Mouse (Mus musculus) subcutaneous adipose tissue, adult 2 months (tissue): ENCODE results near the gene Odam. TPM values are rescaled to one million over a fixed set of nuclear protein-coding genes. Genes with fewer than 3 reads are reported as not detected.

ENCODE experiments used
- polyA plus RNA-seq: library from polyadenylated mRNA; depleted of rRNA; stranded (reverse); fragments of >200 nt; gene quantifications from 2 replicates; pipeline ENCODE4 v1.2.3, GENCODE M21; 2012; ENCODE audit warnings: low replicate concordance; rRNA removed

The Odam gene
- polyA plus RNA-seq: not detected in 2 replicates

GRCm38 (mm10) chr5:87884729-87885128 is at the start of gene Odam:
Odam (plus strand) TSS chr5:87885029.

GRCm38 (mm10) chr5:87925372-87925771 is 40.5 kb downstream of the Odam start, which contains the start of gene Csn3:
Csn3 (plus strand) TSS chr5:87925579.

Other genes starting within 250 kb of the Odam start
- gene Csn1s1, start 218.8 kb upstream of the Odam start, polyA plus RNA-seq: not detected in 2 replicates
- gene Csn2, start 185.4 kb upstream of the Odam start, polyA plus RNA-seq: not detected in 2 replicates
- not detected in 2 replicates for gene Csn1s2a, start 110.5 kb upstream of the Odam start, polyA plus RNA-seq
- gene Csn1s2b, start 76.9 kb upstream of the Odam start, polyA plus RNA-seq: not detected in 2 replicates
- not detected in 2 replicates for gene Prr27, start 59.3 kb upstream of the Odam start, polyA plus RNA-seq
- not detected in 2 replicates for gene Csn3, start 40.5 kb downstream of the Odam start, polyA plus RNA-seq
- gene 2310003L06Rik, start 84.4 kb downstream of the Odam start, polyA plus RNA-seq: not detected in 2 replicates
- gene Gm28434, start 84.5 kb downstream of the Odam start, polyA plus RNA-seq: not detected in 2 replicates
- gene Cabs1, start 94.4 kb downstream of the Odam start, polyA plus RNA-seq: not detected in 2 replicates
- not detected in 2 replicates for gene Smr3a, start 117.5 kb downstream of the Odam start, polyA plus RNA-seq
- not detected in 2 replicates for gene Smr2, start 201.5 kb downstream of the Odam start, polyA plus RNA-seq
- gene Gm11116, start 226.5 kb downstream of the Odam start, polyA plus RNA-seq: not detected in 2 replicates